Mouse (Mus musculus): ENCODE data around the gene Slc2a9. TPM values are rescaled to one million over a fixed set of nuclear protein-coding genes. Genes with fewer than 3 reads are reported as not detected.
A peak's percentile ranks its signal among the peaks of the same experiment; 100 is the strongest.

The Slc2a9 gene
- polyA plus RNA-seq, 1 experiment from 2014 or later: 0.34 TPM

DNA sequence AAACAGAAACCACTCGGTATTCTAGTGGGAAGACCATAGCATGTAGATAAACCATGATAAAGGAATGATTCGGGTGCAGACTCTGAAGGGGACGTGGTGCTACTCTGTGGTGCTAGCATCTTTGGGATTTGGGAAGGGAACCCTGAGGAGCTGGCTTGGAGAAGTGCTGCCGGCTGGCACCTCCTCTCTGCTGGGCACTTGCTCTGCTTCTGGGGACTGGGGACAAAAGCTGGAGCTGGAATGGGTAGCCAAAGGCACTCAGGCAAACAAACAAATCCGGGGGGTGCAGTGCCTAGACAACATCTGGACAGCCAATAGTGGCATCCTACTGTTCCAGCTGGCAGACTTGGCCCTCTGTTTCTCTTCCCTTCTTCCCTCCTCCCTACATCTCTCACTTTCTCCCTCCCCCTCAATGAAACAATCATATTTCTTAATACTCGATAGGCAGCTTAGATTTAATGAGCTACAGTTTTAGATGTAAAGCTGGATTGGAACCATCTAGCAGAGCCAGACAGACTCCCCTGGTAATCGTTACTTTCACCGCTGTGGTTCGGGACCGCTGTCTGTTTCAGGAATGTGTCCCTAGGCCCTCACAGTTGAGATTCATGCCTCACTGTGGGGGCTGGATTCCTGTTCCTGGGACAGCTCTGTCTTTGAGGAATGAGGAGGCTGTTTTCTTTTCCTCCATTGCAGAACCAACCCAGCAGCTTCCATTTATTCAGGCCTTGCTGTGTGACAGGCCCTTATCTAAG is 61.7 kb downstream of the Slc2a9 start:
- Histone ChIP-seq H3K27ac (replicated peaks) (no peak overlapping the region), H3K27me3 (replicated peaks; ENCODE audit: low read depth, poor library complexity, severe bottlenecking) (no peaks in the 10 kb centered on the region), H3K9me3 (no peaks in the 10 kb centered on the region), H3K4me1 (no peaks in the 10 kb centered on the region), H3K36me3 (replicated peaks) (no peaks in the 10 kb centered on the region), H3K4me3 (no peak overlapping the region)
- 79% methylated on average over 10 of the region's 10 CpGs for WGBS
- DNase-seq (ENCODE audit: low spot score): no peak

GRCm38 (mm10) chr5:38440252-38441005 is 62.5 kb downstream of the Slc2a9 start:
- Histone ChIP-seq H3K36me3 (replicated peaks) (no peaks in the 10 kb centered on the region), H3K27me3 (replicated peaks; ENCODE audit: low read depth, poor library complexity, severe bottlenecking) (no peaks in the 10 kb centered on the region), H3K4me1 (no peaks in the 10 kb centered on the region), H3K9me3 (no peaks in the 10 kb centered on the region), H3K27ac (replicated peaks) (no peak overlapping the region), H3K4me3 (no peak overlapping the region)
- no peak for DNase-seq (ENCODE audit: low spot score)
- 88% methylated on average over 9 of the region's 9 CpGs for WGBS

- Histone ChIP-seq H3K4me3 (no peak overlapping the region), H3K9me3 (no peaks in the 10 kb centered on the region), H3K36me3 (replicated peaks) (no peaks in the 10 kb centered on the region), H3K27ac (replicated peaks) (no peak overlapping the region), H3K4me1 (peaks cover 7% of the 10 kb centered on the region; the same call in 1 of the 2 replicates), H3K27me3 (replicated peaks; ENCODE audit: low read depth, poor library complexity, severe bottlenecking) (no peaks in the 10 kb centered on the region)
- WGBS: 91% methylated on average over 11 of the region's 11 CpGs
- DNase-seq (ENCODE audit: low spot score): no peak
Measured at GRCm38 (mm10) chr5:38436681-38437080, 66.3 kb downstream of the Slc2a9 start.

GRCm38 (mm10) chr5:38434875-38435274 is 68.1 kb downstream of the Slc2a9 start:
- Histone ChIP-seq H3K4me1 (peaks cover 7% of the 10 kb centered on the region; the same call in 1 of the 2 replicates), H3K4me3 (no peak overlapping the region), H3K27me3 (replicated peaks; ENCODE audit: low read depth, poor library complexity, severe bottlenecking) (no peaks in the 10 kb centered on the region), H3K36me3 (replicated peaks) (no peaks in the 10 kb centered on the region), H3K27ac (replicated peaks) (peak overlapping the region; percentile 8; the same call in 1 of the 2 replicates), H3K9me3 (no peaks in the 10 kb centered on the region)
- WGBS: 82% methylated on average over 3 of the region's 3 CpGs
- no peak for DNase-seq (ENCODE audit: low spot score)

DNA sequence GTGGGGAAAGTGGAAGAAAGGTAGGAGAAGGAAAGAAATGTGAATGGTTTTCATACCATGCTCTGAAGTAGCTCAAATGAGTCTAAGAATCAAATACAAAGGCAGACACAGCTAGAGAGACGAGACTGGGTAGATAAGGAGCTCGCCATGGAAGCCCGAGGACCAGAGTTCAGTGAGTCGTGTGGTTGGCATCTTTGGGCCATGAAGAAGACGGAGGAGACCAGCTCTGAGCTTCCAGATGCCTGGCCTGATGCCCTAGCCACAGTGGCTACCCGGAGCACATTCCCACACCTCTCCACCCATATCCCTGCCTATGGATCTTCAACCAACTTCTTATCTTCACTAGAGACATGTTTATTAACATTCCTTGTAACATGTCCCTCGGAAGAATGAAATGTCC is 71.7 kb downstream of the Slc2a9 start:
- no peak overlapping the region for H3K27ac ChIP-seq (replicated peaks)
- no peak for DNase-seq (ENCODE audit: low spot score)
- no peak overlapping the region for H3K4me3 ChIP-seq
- WGBS: 89% methylated on average over 7 of the region's 7 CpGs
- no peaks in the 10 kb centered on the region for H3K36me3 ChIP-seq (replicated peaks)
- no peaks in the 10 kb centered on the region for H3K27me3 ChIP-seq (replicated peaks; ENCODE audit: low read depth, poor library complexity, severe bottlenecking)
- no peaks in the 10 kb centered on the region for H3K9me3 ChIP-seq
- peaks cover 7% of the 10 kb centered on the region; the same call in 1 of the 2 replicates for H3K4me1 ChIP-seq

GRCm38 (mm10) chr5:38429106-38429505 is 73.8 kb downstream of the Slc2a9 start:
- no peaks in the 10 kb centered on the region for H3K36me3 ChIP-seq (replicated peaks)
- WGBS: 70% methylated on average over 6 of the region's 6 CpGs
- no peaks in the 10 kb centered on the region for H3K9me3 ChIP-seq
- no peak overlapping the region for H3K4me3 ChIP-seq
- no peak overlapping the region for H3K27ac ChIP-seq (replicated peaks)
- H3K4me1 ChIP-seq: no peaks in the 10 kb centered on the region
- H3K27me3 ChIP-seq (replicated peaks; ENCODE audit: low read depth, poor library complexity, severe bottlenecking): no peaks in the 10 kb centered on the region
- DNase-seq (ENCODE audit: low spot score): no peak

GRCm38 (mm10) chr5:38427757-38428156 is 75.2 kb downstream of the Slc2a9 start:
- Histone ChIP-seq H3K27ac (replicated peaks) (no peak overlapping the region), H3K36me3 (replicated peaks) (no peaks in the 10 kb centered on the region), H3K4me3 (no peak overlapping the region), H3K27me3 (replicated peaks; ENCODE audit: low read depth, poor library complexity, severe bottlenecking) (no peaks in the 10 kb centered on the region), H3K4me1 (0 out of 2 replicates have a peak, but pooled peaks cover 3% of the 10 kb centered on the region), H3K9me3 (no peaks in the 10 kb centered on the region)
- WGBS: 72% methylated on average over 5 of the region's 5 CpGs
- no peak for DNase-seq (ENCODE audit: low spot score)

DNA sequence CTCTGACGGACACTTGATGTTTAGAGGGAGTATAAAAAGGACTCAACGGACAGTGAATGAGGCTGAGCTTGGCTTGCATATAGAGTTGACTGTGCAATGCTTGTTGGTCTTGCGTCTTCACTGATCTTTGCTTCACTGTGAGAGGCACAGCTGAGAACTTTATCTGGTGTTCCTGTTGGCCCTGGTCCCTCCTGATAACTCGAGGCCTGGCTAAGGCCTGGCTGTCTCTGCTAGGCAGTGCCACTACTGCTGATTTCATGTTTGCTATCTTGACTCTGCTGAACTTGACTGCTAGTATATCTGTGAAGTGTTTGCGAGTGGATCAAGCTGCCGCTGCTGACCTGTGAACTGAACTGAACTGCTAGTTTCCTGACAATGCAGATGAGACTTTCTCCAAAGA is 77.4 kb downstream of the Slc2a9 start:
- 90% methylated on average over 6 of the region's 6 CpGs for WGBS

GRCm38 (mm10) chr5:38422426-38422825 is 80.5 kb downstream of the Slc2a9 start:
- H3K4me1 ChIP-seq: peaks cover 9% of the 10 kb centered on the region
- DNase-seq (ENCODE audit: low spot score): no peak
- H3K27me3 ChIP-seq (replicated peaks; ENCODE audit: low read depth, poor library complexity, severe bottlenecking): no peaks in the 10 kb centered on the region
- H3K9me3 ChIP-seq: no peaks in the 10 kb centered on the region
- H3K36me3 ChIP-seq (replicated peaks): no peaks in the 10 kb centered on the region
- no peak overlapping the region for H3K27ac ChIP-seq (replicated peaks)
- no peak overlapping the region for H3K4me3 ChIP-seq
- WGBS: 27% methylated on average over 4 of the region's 4 CpGs

More for the DNA sequence above, 77.4 kb downstream of the Slc2a9 start:
- no peak overlapping the region for H3K4me3 ChIP-seq
- no peaks in the 10 kb centered on the region for H3K36me3 ChIP-seq (replicated peaks)
- no peak for DNase-seq (ENCODE audit: low spot score)
- peaks cover 9% of the 10 kb centered on the region for H3K4me1 ChIP-seq
- H3K9me3 ChIP-seq: no peaks in the 10 kb centered on the region
- no peaks in the 10 kb centered on the region for H3K27me3 ChIP-seq (replicated peaks; ENCODE audit: low read depth, poor library complexity, severe bottlenecking)
- H3K27ac ChIP-seq (replicated peaks): no peak overlapping the region

GRCm38 (mm10) chr5:38418799-38419198 is 84.1 kb downstream of the Slc2a9 start:
- Histone ChIP-seq H3K4me3 (no peak overlapping the region), H3K27me3 (replicated peaks; ENCODE audit: low read depth, poor library complexity, severe bottlenecking) (no peaks in the 10 kb centered on the region), H3K9me3 (0 out of 2 replicates have a peak, but pooled peaks cover 5% of the 10 kb centered on the region), H3K4me1 (peaks cover 9% of the 10 kb centered on the region), H3K27ac (replicated peaks) (no peak overlapping the region), H3K36me3 (replicated peaks) (no peaks in the 10 kb centered on the region)
- DNase-seq (ENCODE audit: low spot score): no peak
- WGBS: 91% methylated on average over 6 of the region's 6 CpGs

GRCm38 (mm10) chr5:38403612-38404011 is 99.3 kb downstream of the Slc2a9 start:
- no peak overlapping the region for H3K27ac ChIP-seq (replicated peaks)
- 67% methylated on average over 3 of the region's 3 CpGs for WGBS
- 0 out of 2 replicates have a peak, but pooled peaks cover 4% of the 10 kb centered on the region for H3K9me3 ChIP-seq

GRCm38 (mm10) chr5:38402288-38402687 is 100.7 kb downstream of the Slc2a9 start:
- H3K36me3 ChIP-seq (replicated peaks): no peaks in the 10 kb centered on the region
- H3K27ac ChIP-seq (replicated peaks): no peak overlapping the region
- H3K4me1 ChIP-seq: no peaks in the 10 kb centered on the region
- H3K27me3 ChIP-seq (replicated peaks; ENCODE audit: low read depth, poor library complexity, severe bottlenecking): no peaks in the 10 kb centered on the region
- H3K9me3 ChIP-seq: 0 out of 2 replicates have a peak, but pooled peaks cover 4% of the 10 kb centered on the region
- H3K4me3 ChIP-seq: no peak overlapping the region
- WGBS: 95% methylated on average over 3 of the region's 3 CpGs
- no peak for DNase-seq (ENCODE audit: low spot score)

More at GRCm38 (mm10) chr5:38403612-38404011, 99.3 kb downstream of the Slc2a9 start:
- Histone ChIP-seq H3K4me1 (no peaks in the 10 kb centered on the region), H3K36me3 (replicated peaks) (no peaks in the 10 kb centered on the region), H3K4me3 (no peak overlapping the region), H3K27me3 (replicated peaks; ENCODE audit: low read depth, poor library complexity, severe bottlenecking) (no peaks in the 10 kb centered on the region)
- DNase-seq (ENCODE audit: low spot score): no peak

DNA sequence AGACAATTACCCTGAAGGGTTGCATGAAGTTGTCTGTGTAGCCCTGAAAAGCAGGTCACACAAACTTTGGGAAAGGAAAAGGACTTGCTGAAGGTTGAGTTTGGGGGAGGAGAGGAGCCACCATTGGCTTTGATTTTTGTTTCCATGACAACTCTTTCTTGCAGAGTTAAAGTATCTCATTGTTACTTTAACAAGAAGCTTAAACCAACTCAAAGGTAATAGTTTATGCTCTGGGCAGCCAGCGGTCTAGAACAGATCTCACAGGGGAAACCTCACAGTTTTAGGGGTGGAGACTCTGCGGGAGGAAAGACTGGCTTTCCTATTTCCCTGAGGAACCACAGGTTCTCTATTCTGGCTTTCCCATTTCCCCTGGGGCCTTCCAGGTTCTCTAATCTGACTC is 114.1 kb downstream of the Slc2a9 start:
- Histone ChIP-seq H3K36me3 (replicated peaks) (no peaks in the 10 kb centered on the region), H3K4me1 (peaks cover 39% of the 10 kb centered on the region), H3K27me3 (replicated peaks; ENCODE audit: low read depth, poor library complexity, severe bottlenecking) (no peaks in the 10 kb centered on the region), H3K4me3 (no peak overlapping the region), H3K27ac (replicated peaks) (no peak overlapping the region), H3K9me3 (no peaks in the 10 kb centered on the region)
- no peak for DNase-seq (ENCODE audit: low spot score)
- WGBS: 34% methylated on average over 2 of the region's 2 CpGs

Data from embryonic facial prominence, embryonic 10.5 days (tissue).